Mouse (Mus musculus): ENCODE data around the gene Mrm3.

Gene Mrm3

GRCm38 (mm10) chr11:76253145-76253917 is 9.8 kb downstream of the Mrm3 start:
- DNase-seq (ENCODE audit: low spot score): peak; percentile 92

GRCm38 (mm10) chr11:76253918-76254264 is 10.4 kb downstream of the Mrm3 start:
- DNase-seq (ENCODE audit: low spot score): no peak

GRCm38 (mm10) chr11:76255431-76256001 is 12.0 kb downstream of the Mrm3 start:
- no peak for DNase-seq (ENCODE audit: low spot score)

- no peak for DNase-seq (ENCODE audit: low spot score)
Measured at GRCm38 (mm10) chr11:76256129-76256528, 12.6 kb downstream of the Mrm3 start.

GRCm38 (mm10) chr11:76257386-76257785 is 13.9 kb downstream of the Mrm3 start:
- DNase-seq (ENCODE audit: low spot score): no peak

- DNase-seq (ENCODE audit: low spot score): no peak
Measured at GRCm38 (mm10) chr11:76258511-76258910, 15.0 kb downstream of the Mrm3 start.

GRCm38 (mm10) chr11:76260208-76261050 is 16.9 kb downstream of the Mrm3 start:
- no peak for DNase-seq (ENCODE audit: low spot score)

GRCm38 (mm10) chr11:76261224-76261623 is 17.7 kb downstream of the Mrm3 start:
- DNase-seq (ENCODE audit: low spot score): no peak

- no peak for DNase-seq (ENCODE audit: low spot score)
Measured at GRCm38 (mm10) chr11:76262611-76263351, 19.3 kb downstream of the Mrm3 start.

- no peak for DNase-seq (ENCODE audit: low spot score)
Measured at GRCm38 (mm10) chr11:76267550-76267949, 24.0 kb downstream of the Mrm3 start.

- no peak for DNase-seq (ENCODE audit: low spot score)
Measured at GRCm38 (mm10) chr11:76268001-76268459, 24.5 kb downstream of the Mrm3 start.

GRCm38 (mm10) chr11:76268521-76269065 is 25.1 kb downstream of the Mrm3 start:
- DNase-seq (ENCODE audit: low spot score): no peak

- no peak for DNase-seq (ENCODE audit: low spot score)
Measured at GRCm38 (mm10) chr11:76272440-76272839, 28.9 kb downstream of the Mrm3 start.

GRCm38 (mm10) chr11:76278960-76279852 is 35.7 kb downstream of the Mrm3 start:
- DNase-seq (ENCODE audit: low spot score): no peak

GRCm38 (mm10) chr11:76279971-76280370 is 36.5 kb downstream of the Mrm3 start:
- DNase-seq (ENCODE audit: low spot score): no peak

- no peak for DNase-seq (ENCODE audit: low spot score)
Measured at GRCm38 (mm10) chr11:76283841-76284240, 40.3 kb downstream of the Mrm3 start.

GRCm38 (mm10) chr11:76285431-76286075 is 42.0 kb downstream of the Mrm3 start:
- DNase-seq (ENCODE audit: low spot score): no peak

- no peak for DNase-seq (ENCODE audit: low spot score)
Measured at GRCm38 (mm10) chr11:76286534-76287126, 43.1 kb downstream of the Mrm3 start.

GRCm38 (mm10) chr11:76287301-76287700 is 43.8 kb downstream of the Mrm3 start:
- DNase-seq (ENCODE audit: low spot score): no peak

- no peak for DNase-seq (ENCODE audit: low spot score)
Measured at GRCm38 (mm10) chr11:76288645-76289044, 45.1 kb downstream of the Mrm3 start.
